Mouse (Mus musculus): Measurements from ENCODE around the gene Pofut1. TPM values are rescaled to one million over a fixed set of nuclear protein-coding genes. Genes with fewer than 3 reads are reported as not detected.

The Pofut1 gene
- 10 to 100 TPM; 16.2 to 17.9 (median 17.3) TPM for total RNA-seq (2022)

GRCm38 (mm10) chr2:153241250-153242014 lies at the start of gene Pofut1, which contains the start of gene Plagl2:
TSS of gene Pofut1 (plus strand) at chr2:153241533.
TSS of gene Plagl2 (minus strand) at chr2:153241426.
- DNase-seq (ENCODE audit: low spot score in 2 of 2), result peak; percentile 65 to 84

GRCm38 (mm10) chr2:153194255-153194654 lies 47.1 kb upstream of the Pofut1 start:
- no peak for DNase-seq (ENCODE audit: low spot score in 2 of 2)

GRCm38 (mm10) chr2:153198485-153198884 lies 42.8 kb upstream of the Pofut1 start:
- DNase-seq (ENCODE audit: low spot score in 2 of 2), result no peak

- DNase-seq (ENCODE audit: low spot score in 2 of 2), result no peak
Measured at GRCm38 (mm10) chr2:153199114-153199513, 42.2 kb upstream of the Pofut1 start.

- no peak for DNase-seq (ENCODE audit: low spot score in 2 of 2)
Measured at GRCm38 (mm10) chr2:153202766-153203165, 38.6 kb upstream of the Pofut1 start.

- no peak for DNase-seq (ENCODE audit: low spot score in 2 of 2)
Measured at GRCm38 (mm10) chr2:153208149-153208548, 33.2 kb upstream of the Pofut1 start.

- no peak for DNase-seq (ENCODE audit: low spot score in 2 of 2)
Measured at GRCm38 (mm10) chr2:153209286-153209685, 32.0 kb upstream of the Pofut1 start.

GRCm38 (mm10) chr2:153211451-153211850 lies 29.9 kb upstream of the Pofut1 start:
- no peak for DNase-seq (ENCODE audit: low spot score in 2 of 2)

GRCm38 (mm10) chr2:153213351-153213750 lies 28.0 kb upstream of the Pofut1 start:
- no peak for DNase-seq (ENCODE audit: low spot score in 2 of 2)

- DNase-seq (ENCODE audit: low spot score in 2 of 2), result no peak
Measured at GRCm38 (mm10) chr2:153214771-153215259, 26.5 kb upstream of the Pofut1 start.

- DNase-seq (ENCODE audit: low spot score in 2 of 2), result no peak
Measured at GRCm38 (mm10) chr2:153215421-153215820, 25.9 kb upstream of the Pofut1 start.

GRCm38 (mm10) chr2:153217826-153218340 lies 23.4 kb upstream of the Pofut1 start:
- no peak for DNase-seq (ENCODE audit: low spot score in 2 of 2)

GRCm38 (mm10) chr2:153218516-153218915 lies 22.8 kb upstream of the Pofut1 start:
- DNase-seq (ENCODE audit: low spot score in 2 of 2), result no peak

GRCm38 (mm10) chr2:153221620-153222019 lies 19.7 kb upstream of the Pofut1 start:
- no peak for DNase-seq (ENCODE audit: low spot score in 2 of 2)

GRCm38 (mm10) chr2:153222130-153222529 lies 19.2 kb upstream of the Pofut1 start:
- DNase-seq (ENCODE audit: low spot score in 2 of 2), result no peak

- DNase-seq (ENCODE audit: low spot score in 2 of 2), result no peak
Measured at GRCm38 (mm10) chr2:153222566-153222965, 18.8 kb upstream of the Pofut1 start.

- peak; percentile 50 to 55 for DNase-seq (ENCODE audit: low spot score in 2 of 2)
Measured at GRCm38 (mm10) chr2:153224946-153225594, 16.3 kb upstream of the Pofut1 start, which contains the start of gene Tspyl3. TSS of gene Tspyl3 (minus strand) at chr2:153225441.

- DNase-seq (ENCODE audit: low spot score in 2 of 2), result no peak
Measured at GRCm38 (mm10) chr2:153225595-153225953, 15.8 kb upstream of the Pofut1 start.

- DNase-seq (ENCODE audit: low spot score in 2 of 2), result no peak
Measured at GRCm38 (mm10) chr2:153227959-153228358, 13.4 kb upstream of the Pofut1 start.

- DNase-seq (ENCODE audit: low spot score in 2 of 2), result no peak
Measured at GRCm38 (mm10) chr2:153228523-153228922, 12.8 kb upstream of the Pofut1 start.

GRCm38 (mm10) chr2:153237193-153237592 lies 4.1 kb upstream of the Pofut1 start:
- no peak for DNase-seq (ENCODE audit: low spot score in 2 of 2)

GRCm38 (mm10) chr2:153237891-153238290 lies 3.4 kb upstream of the Pofut1 start:
- DNase-seq (ENCODE audit: low spot score in 2 of 2), result no peak

Measured in left cerebral cortex, adult 8-10 months (tissue).